Mouse (Mus musculus): ENCODE measurements around the gene Lrrc28. TPM values are rescaled to one million over a fixed set of nuclear protein-coding genes. Genes with fewer than 3 reads are reported as not detected.
"Not testable (repeated sequence)": the region's sequence is repeated elsewhere in the genome, so short reads cannot be mapped to it uniquely, and the experiment has no call there.

The Lrrc28 gene
- total and polyA plus RNA-seq, 3 experiments, result 18.6 to 24.7 (median 19.4) TPM

GRCm38 (mm10) chr7:67530981-67531380 lies 114.1 kb downstream of the Lrrc28 start:
- DNase-seq, result no peak

GRCm38 (mm10) chr7:67529381-67529780 lies 115.7 kb downstream of the Lrrc28 start:
- no peak for DNase-seq

- DNase-seq, result no peak
Observed at GRCm38 (mm10) chr7:67528821-67529221, 116.2 kb downstream of the Lrrc28 start.

- DNase-seq, result peak; percentile 52
Observed at GRCm38 (mm10) chr7:67528063-67528811, 116.8 kb downstream of the Lrrc28 start.

DNA sequence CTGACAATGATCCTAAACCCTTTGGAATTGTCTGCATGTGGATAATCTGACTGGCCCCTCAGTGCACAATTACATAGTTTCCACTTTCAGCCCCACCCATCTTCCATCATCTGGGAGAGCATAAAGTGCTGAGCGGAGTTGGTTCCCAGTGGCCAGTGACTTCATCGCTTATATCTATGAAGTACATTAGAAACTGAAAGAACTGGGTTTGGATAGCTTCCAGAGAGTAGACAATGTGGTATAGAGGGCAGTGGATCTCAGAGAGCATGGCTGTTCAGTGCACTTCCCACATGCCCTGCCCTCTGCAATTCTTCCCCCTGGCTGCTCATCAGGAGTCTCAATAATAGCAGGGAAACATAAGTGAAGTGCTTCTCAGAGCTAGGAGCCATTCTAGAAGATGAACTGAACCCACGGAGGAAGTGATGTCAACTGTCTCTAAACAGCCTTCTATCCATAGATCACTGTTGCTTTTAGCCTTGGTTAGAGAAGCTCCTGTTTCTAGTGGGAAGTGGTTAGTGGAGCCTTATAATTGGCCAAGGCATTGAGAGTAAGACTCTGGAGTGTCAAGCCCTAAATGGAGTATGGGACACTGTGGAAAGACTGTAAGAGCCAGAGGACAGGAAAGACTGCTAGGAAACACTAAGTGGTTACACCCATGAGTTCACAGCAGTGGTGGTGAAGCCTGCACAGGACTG lies 119.0 kb downstream of the Lrrc28 start:
- DNase-seq, result no peak

- not testable (repeated sequence) for DNase-seq
Observed at GRCm38 (mm10) chr7:67524069-67524468, 121.0 kb downstream of the Lrrc28 start.

DNA sequence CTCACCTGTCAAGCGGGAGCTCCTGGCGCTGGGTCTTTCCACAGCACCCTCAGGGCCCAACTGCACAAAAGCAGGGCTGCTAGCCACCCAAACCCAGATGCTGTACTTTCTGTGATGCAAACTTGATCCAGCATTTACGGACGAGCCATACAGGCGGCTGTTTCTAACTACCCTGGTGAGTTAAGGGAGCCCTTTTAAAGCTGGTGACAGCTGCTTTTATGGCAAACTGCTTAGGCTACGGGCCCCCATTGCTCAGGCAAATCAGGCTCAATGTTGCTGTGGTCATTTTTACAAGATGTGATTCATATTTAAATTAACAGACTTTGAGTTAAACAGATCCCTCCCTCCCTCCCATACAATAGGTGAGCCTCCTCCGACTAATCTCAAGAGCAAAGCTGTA lies 121.7 kb downstream of the Lrrc28 start:
- no peak for DNase-seq

GRCm38 (mm10) chr7:67521731-67522130 lies 123.3 kb downstream of the Lrrc28 start:
- not testable (repeated sequence) for DNase-seq

DNA sequence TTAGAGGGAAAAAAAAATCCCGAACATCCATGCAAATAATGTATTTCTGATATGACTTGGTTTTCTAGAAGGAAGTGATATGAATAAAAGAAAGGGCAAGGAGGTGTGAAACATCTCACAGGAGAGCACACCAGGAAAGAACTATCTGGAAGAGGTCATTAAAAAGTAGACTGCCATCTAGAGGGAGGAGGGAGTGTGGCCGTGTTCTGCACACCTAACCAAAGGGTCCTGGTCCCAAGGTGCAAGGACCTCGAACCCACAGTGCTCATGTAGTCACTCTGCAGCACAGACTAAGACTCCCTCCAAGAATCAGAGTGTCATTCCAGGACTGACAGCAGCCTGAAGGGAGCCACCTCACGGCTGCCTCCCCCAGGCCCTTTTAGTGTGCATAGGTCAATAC lies 124.1 kb downstream of the Lrrc28 start:
- no peak for DNase-seq

DNA sequence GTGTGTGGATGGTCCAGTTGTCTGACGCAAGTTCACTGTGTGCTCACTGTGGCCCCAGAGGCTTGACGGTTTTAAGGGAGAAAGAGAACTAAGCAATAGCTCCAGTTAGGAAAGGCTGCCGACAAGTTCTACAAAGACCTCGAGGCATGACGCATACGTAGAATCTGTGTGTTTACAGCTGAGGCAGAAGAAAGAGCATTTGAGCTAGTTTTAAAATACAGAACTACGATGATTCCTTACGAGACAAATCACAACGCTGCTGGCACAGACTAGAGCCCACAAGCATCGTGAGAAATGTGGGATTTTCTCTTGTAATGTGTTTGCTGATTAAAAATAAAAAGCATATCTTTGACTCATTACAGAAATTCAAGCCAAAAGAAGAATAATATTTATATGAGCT lies 125.1 kb downstream of the Lrrc28 start:
- DNase-seq, result no peak

DNA sequence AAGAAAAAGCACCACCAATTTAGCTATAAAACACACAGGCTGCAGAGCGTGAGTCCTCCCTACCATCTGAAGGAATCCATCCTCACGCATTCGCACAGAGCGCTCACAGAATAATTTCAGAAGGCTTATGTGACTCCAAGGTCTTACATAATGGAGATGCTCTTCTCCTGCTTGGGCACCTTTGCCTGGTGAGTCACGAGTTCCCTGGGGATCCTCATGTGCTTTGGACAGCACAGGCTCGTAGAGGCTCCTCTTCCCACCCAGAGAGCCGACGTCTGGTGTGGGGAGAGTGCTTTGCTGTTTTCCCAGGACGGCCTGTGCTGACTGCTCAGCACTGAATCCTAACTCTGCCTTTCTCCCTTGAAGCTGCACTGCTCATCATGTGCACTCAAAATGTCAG lies 129.4 kb downstream of the Lrrc28 start:
- DNase-seq, result no peak

GRCm38 (mm10) chr7:67514893-67515292 lies 130.2 kb downstream of the Lrrc28 start:
- DNase-seq, result no peak

DNA sequence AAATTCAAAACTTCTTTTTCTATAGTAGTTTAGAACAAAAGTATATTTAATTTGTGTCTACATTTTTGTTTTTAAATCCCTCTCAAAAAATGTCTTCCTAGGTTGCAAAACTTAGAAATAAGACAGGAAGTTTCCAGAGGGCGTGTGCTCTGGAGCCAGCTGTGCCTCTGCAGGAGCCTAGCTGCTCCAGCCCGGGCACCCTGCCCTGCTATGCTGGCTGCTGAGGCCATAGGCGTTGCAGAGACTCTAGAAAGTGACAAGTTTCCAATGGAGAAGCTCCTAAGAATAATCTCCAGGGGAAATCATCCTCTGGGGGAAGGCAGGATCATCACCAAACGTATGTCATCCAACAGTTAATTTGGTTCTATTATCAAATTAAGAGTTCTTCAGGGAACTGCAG lies 130.7 kb downstream of the Lrrc28 start:
- no peak for DNase-seq

GRCm38 (mm10) chr7:67513656-67514055 lies 131.4 kb downstream of the Lrrc28 start:
- DNase-seq, result no peak

GRCm38 (mm10) chr7:67511606-67512005 lies 133.5 kb downstream of the Lrrc28 start:
- DNase-seq, result no peak

DNA sequence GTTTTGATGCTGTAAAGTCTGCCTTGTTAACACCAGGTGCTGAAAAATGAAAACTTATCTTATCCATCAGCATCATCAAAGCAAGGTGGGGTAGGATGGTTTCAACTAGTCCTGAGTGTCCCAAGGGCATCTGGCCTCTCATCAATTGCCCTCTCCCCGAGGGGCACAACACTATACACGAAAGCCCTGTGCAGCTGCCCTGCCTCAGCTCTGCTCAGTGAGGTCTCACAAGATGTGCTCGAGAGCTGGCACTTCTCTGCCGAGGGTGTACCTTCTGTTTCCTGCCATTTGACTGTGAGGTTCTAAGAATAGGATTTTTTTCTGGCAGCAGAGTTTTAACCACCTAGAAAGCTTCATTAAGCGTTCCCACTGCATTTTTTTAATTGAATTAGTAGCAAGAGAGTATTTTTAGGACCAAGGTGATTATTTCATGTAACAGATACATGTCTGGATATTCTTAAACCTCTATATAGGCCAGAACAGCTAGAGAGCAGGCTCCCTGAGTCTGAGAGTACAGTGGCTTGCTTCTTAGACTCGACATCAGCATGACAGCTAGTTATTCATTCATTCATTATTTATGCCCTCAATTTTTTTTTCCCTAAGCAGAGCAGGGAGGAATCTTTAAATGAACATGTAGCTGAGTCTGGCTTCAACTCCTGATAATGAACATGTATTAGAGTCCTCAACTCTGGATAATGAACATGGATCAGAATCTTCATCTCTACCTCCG lies 141.6 kb downstream of the Lrrc28 start:
- DNase-seq, result no peak

DNA sequence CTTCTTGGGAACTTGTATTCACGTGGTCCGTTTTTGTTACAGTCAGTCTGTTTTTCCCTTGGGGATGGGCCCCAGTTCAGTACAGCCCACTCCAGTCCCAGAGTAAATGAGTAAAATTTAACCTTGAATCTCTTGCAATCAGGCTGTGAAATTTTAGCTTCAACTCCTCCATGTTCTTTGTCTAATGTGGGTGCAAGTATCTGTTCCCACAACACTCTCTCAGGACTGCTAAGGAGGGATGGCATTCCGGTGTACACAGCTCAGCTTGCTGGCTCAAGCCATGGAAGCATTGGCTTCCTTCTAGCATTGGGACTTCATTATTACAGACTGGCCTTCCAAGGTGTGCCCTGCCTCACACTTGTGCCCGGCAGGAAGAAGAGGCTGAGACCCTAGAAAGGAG lies 142.4 kb downstream of the Lrrc28 start:
- DNase-seq, result no peak

- no peak for DNase-seq
Observed at GRCm38 (mm10) chr7:67500878-67501277, 144.2 kb downstream of the Lrrc28 start.

- DNase-seq, result no peak
Observed at GRCm38 (mm10) chr7:67500076-67500828, 144.8 kb downstream of the Lrrc28 start.

DNA sequence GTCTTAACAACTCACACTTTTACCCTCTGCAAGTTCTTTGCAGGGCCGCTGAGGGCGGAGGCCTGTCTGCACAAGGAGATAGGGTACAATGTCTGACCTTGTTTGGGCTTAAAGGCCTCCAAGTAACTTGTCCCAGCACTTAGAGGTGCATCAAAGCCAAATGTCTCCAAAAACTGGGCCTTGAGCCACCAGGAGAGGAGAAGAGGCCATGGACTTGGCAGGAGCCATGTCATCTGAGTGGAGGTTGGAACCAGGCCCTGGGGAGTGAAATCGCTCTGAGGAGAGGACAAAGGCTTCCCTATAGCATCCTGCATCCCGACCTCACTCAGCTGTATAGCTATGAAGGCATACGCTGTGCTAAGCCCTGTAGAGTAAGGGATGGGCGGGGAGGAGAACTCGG lies 145.6 kb downstream of the Lrrc28 start:
- DNase-seq, result peak; percentile 39

DNA sequence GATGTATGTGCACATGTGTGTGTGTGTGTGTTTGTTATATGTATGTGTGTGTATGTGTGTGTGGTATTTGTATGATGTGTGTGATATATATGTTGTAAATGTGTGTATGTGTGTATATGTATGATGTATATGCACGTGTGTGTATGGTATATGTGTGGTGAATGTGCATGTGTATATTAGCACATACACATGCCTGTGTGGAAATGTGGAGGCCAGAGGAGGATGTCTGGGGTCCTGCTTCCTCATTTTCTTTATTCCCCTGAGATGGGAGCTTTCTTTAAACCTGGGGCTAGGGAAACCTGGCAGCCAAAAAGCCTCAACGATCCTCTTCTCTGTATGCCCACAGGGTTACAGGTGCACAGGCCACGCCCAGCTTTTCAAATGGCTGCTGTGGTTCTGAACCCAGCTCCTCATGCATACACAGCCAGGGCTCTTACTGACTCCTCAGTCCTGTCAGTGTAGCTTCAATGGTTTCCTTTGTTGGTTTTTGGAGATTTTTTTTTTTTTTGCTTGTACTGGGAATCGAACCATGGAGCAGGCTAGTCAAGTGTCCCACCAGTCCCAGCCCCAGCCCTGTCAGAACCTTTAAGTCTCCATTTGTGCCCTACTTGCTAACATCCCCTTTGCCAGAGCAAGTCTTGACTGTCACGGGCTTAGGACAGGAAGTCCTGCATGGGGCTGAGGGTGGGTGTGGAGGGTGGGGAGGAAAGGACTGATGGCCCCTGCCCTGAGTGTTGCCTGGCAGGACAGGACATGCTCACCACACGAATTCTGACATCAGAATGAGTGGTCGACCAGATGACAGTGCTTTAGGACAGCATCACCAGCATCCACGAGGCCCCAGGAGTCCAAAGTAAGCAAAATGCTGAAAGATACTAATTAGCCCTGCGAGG lies 151.0 kb downstream of the Lrrc28 start:
- no peak for DNase-seq

Data from adrenal gland, adult 2 months (tissue).